Mouse (Mus musculus) brain, embryonic 14.5 days (tissue): ENCODE measurements at regions not wholly inside any gene's neighbourhood (a gene's known extent, or its start where the extent isn't known, plus 50 kb on each side); places are given as distances from the start of the nearest gene placed in this dataset.
A peak's percentile ranks its signal among the peaks of the same experiment; 100 is the strongest.

Experiments used
- DNase-seq: peaks from one replicate; pipeline ENCODE4 v3.0.0-alpha.2; 2011; ENCODE audit warnings: low read depth
- CTCF ChIP-seq: fragments of 200-500 bp; IDR thresholded peaks from 2 replicates; pipeline ENCODE4 v1.5.1; 2012; ENCODE audit warnings: inconsistent platforms, mild to moderate bottlenecking, moderate library complexity, borderline replicate concordance; ENCODE audit not compliant: insufficient read depth, insufficient read length; ENCODE audit errors: extremely low read depth
- POLR2A ChIP-seq: fragments of 200-500 bp; IDR thresholded peaks from 2 replicates; pipeline ENCODE4 v1.6.1; 2012; ENCODE audit warnings: mild to moderate bottlenecking, inconsistent platforms, borderline replicate concordance; ENCODE audit not compliant: poor library complexity, insufficient read depth, insufficient read length, severe bottlenecking; ENCODE audit errors: extremely low read depth

GRCm38 (mm10) chr7:51722420-51722819 lies 100.6 kb downstream of the Slc17a6 start:
- TF ChIP-seq CTCF (no peak), POLR2A (no peak)
- DNase-seq = no peak

- no peak for TF ChIP-seq CTCF
- no peak for DNase-seq
Observed at GRCm38 (mm10) chr7:51723955-51724354, 102.1 kb downstream of the Slc17a6 start.

- no peak for TF ChIP-seq CTCF
- no peak for TF ChIP-seq POLR2A
- peak; percentile 51 for DNase-seq
Observed at GRCm38 (mm10) chr7:51736285-51736684, 114.5 kb downstream of the Slc17a6 start.

GRCm38 (mm10) chr7:51739590-51739989 lies 117.8 kb downstream of the Slc17a6 start:
- peak; percentile 66 for DNase-seq
- TF ChIP-seq CTCF (no peak), POLR2A (no peak)

GRCm38 (mm10) chr7:51740928-51741327 lies 119.1 kb downstream of the Slc17a6 start:
- TF ChIP-seq CTCF (no peak), POLR2A (no peak)
- DNase-seq = no peak

- TF ChIP-seq CTCF = no peak
- no peak for TF ChIP-seq POLR2A
- DNase-seq = peak; percentile 36
Observed at GRCm38 (mm10) chr7:51742720-51743119, 119.1 kb upstream of the Gas2 start.

- TF ChIP-seq POLR2A (no peak), CTCF (no peak)
- DNase-seq = no peak
Observed at GRCm38 (mm10) chr7:51745598-51745997, 116.2 kb upstream of the Gas2 start.

- DNase-seq = peak; percentile 99
- TF ChIP-seq POLR2A (no peak), CTCF (no peak)
Observed at GRCm38 (mm10) chr7:51748633-51749303, 113.0 kb upstream of the Gas2 start.

- TF ChIP-seq POLR2A (no peak), CTCF (no peak)
- peak; percentile 89 for DNase-seq
Observed at GRCm38 (mm10) chr7:51749304-51750129, 112.3 kb upstream of the Gas2 start.

- no peak for TF ChIP-seq CTCF
- no peak for TF ChIP-seq POLR2A
- DNase-seq = no peak
Observed at GRCm38 (mm10) chr7:51750271-51750670, 111.5 kb upstream of the Gas2 start.

GRCm38 (mm10) chr7:51753062-51753461 lies 108.8 kb upstream of the Gas2 start:
- DNase-seq = no peak
- TF ChIP-seq POLR2A (no peak), CTCF (no peak)
